Mouse (Mus musculus): ENCODE measurements around the gene Rad54l2. TPM values are rescaled to one million over a fixed set of nuclear protein-coding genes. Genes with fewer than 3 reads are reported as not detected.

The Rad54l2 gene
- 4.0 and 5.8 TPM in 2 replicates for polyA plus RNA-seq (2012)

GRCm38 (mm10) chr9:106788812-106789321 is at the start of gene Rad54l2:
TSS of gene Rad54l2 (minus strand) at chr9:106789194.

GRCm38 (mm10) chr9:106821618-106822380 is 32.8 kb upstream of the Rad54l2 start, which contains the start of gene Dcaf1:
TSS of gene Dcaf1 (plus strand) at chr9:106821874.

GRCm38 (mm10) chr9:106685249-106686101 is 103.5 kb downstream of the Rad54l2 start, which contains the start of gene Tex264:
TSS of gene Tex264 (minus strand) at chr9:106685927.

GRCm38 (mm10) chr9:106655884-106656720 is 132.9 kb downstream of the Rad54l2 start, which contains the start of gene Grm2:
TSS of gene Grm2 (minus strand) at chr9:106656082.

Other genes with a start within 250 kb of the Rad54l2 start
- not detected in 2 replicates for gene Iqcf3, start 227.6 kb downstream of the Rad54l2 start, polyA plus RNA-seq (2012)
- gene Iqcf4, start 218.2 kb downstream of the Rad54l2 start, polyA plus RNA-seq (2012) = not detected in 2 replicates
- not detected in 2 replicates for gene Iqcf6, start 162.6 kb downstream of the Rad54l2 start, polyA plus RNA-seq (2012)
- 0.05 TPM in 1 of 2 replicates, not detected in the other for gene Grm2, start 133.1 kb downstream of the Rad54l2 start, polyA plus RNA-seq (2012)
- gene Tex264, start 103.3 kb downstream of the Rad54l2 start, polyA plus RNA-seq (2012) = 64.6 and 74.3 TPM in 2 replicates
- gene Dcaf1, start 32.7 kb upstream of the Rad54l2 start, polyA plus RNA-seq (2012) = 4.8 and 5.6 TPM in 2 replicates
- 33.0 and 40.3 TPM in 2 replicates for gene Rbm15b, start 98.2 kb upstream of the Rad54l2 start, polyA plus RNA-seq (2012)
- 198 and 244 TPM in 2 replicates for gene Manf, start 102.8 kb upstream of the Rad54l2 start, polyA plus RNA-seq (2012)

Data from megakaryocyte-erythroid progenitor cell, adult 5 weeks (primary cell).